Mouse (Mus musculus): ENCODE measurements around the gene Pou5f1.

The Pou5f1 gene

DNA sequence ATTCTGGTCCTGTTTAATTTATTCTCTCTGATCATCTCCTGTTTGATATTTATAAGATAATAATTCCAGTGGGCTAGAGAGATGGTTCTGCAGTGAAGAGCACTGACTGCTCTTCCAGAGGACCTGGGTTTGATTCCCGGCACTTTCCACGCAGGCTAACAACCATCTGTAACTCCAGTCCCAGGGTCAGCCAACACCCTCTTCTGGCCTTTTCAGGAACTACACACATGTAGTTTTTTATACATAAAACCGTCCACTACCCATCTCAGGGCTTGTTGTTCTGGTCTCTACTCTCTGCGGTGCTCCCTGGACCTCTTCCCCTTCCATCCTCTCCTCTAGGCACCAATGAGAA is 44.3 kb downstream of the Pou5f1 start:
- no peak for DNase-seq (ENCODE audit: low spot score in 2 of 2)

GRCm38 (mm10) chr17:35550871-35551270 is 45.1 kb downstream of the Pou5f1 start:
- DNase-seq (ENCODE audit: low spot score in 2 of 2) = no peak

DNA sequence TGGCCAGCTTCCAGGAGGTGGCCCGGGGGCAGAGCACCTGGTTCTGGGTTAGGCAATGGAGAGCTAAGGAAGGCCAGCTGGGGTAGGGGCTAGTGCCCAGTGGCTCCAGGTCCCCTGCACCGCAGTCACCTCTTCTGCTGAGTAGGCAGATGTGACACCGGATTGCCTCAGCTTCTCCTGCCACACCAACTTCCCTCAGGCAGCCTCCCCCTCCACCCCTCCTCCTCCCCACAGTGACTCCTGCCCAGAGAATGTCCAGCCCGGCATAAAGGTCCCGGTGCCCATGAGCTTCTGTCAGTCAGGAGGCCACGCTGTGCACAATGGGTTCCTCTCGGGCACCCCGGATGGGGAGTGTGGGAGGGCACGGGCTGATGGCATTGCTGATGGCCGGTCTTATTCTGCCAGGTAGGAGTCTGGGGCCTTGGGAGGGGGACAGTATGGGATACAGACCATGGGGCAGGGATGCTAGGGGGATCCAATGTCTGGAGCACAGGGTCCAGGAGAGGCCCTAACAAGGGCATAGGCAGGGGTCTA is 46.1 kb downstream of the Pou5f1 start, which contains the start of gene Cdsn:
TSS of gene Cdsn (plus strand) at position 248 of the 534 bp plus-strand sequence.
- DNase-seq (ENCODE audit: low spot score in 2 of 2) = no peak

DNA sequence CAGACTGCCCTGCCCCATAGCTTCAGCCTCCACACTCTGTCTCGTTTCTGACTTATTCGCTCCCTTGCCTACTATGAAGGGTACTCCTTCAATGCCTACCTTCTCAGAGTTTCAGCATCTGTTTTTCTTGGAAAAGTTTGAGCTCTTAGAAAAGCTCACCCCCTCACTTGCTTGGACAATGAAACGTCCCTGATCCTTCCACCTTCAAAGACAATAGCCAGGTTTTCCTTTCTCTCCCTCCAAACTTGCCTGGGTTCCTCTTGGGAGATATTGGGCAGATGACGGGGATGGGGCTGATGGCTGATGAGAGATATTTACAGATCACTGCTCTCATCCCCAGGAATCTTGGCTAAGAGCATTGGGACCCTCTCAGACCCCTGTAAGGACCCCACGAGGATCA is 48.5 kb downstream of the Pou5f1 start:
- no peak for DNase-seq (ENCODE audit: low spot score in 2 of 2)

DNA sequence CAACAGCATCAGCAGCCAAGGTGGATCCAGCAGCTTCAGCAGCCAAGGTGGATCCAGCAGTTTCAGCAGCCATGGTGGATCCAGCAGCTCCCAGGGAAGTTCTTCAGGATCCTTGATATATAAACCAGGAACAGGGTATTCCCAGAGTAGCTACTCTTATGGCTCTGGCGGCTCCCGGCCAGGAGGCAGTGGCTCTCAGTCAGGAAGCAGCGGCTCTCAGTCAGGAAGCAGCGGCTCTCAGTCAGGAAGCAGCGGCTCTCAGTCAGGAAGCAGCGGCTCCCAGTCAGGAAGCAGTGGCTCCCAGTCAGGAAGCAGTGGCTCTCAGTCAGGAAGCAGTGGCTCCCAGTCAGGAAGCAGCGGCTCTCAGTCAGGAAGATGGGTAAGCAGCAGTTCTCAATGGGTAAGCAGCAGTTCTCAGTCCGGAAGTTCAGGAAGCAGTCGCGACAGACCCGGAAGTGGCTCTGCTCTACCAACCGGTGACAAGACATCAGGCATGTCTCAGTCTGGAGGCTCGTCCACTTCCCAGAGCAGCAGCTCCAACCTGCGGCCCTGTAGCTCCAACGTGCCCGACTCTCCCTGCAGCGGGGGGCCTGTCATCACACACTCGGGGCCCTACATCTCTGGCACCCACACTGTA is 49.1 kb downstream of the Pou5f1 start:
- DNase-seq (ENCODE audit: low spot score in 2 of 2) = no peak

DNA sequence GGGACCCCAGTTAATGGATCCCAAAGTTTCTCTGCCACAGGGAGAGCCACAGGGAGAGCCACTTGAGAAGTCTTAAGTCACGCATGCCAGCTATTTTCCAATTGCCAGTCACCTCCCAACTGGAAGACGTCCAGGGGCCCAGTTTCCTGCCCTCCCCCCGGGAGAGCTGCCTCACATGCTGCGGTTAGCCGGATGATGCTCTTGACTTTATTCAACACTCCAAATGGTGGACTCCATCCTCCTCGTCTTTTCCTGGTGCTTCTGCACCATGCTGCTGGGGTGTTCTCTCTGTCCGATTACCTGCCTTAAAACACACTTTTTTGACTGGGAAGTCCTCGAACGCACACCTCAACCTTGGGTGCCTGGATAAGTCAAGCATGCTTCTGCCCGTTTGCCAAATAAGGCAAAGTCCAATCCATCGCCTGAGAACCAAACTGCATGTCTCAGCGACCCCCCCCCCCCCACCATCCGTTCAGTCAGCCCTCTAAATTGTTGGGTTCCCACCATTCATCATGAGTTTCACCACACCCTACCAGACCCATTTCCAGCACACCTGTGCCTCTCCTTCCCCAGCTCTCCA is 50.5 kb downstream of the Pou5f1 start:
- no peak for DNase-seq (ENCODE audit: low spot score in 2 of 2)

- DNase-seq (ENCODE audit: low spot score in 2 of 2) = no peak
Observed at GRCm38 (mm10) chr17:35556812-35557211, 51.0 kb downstream of the Pou5f1 start.

DNA sequence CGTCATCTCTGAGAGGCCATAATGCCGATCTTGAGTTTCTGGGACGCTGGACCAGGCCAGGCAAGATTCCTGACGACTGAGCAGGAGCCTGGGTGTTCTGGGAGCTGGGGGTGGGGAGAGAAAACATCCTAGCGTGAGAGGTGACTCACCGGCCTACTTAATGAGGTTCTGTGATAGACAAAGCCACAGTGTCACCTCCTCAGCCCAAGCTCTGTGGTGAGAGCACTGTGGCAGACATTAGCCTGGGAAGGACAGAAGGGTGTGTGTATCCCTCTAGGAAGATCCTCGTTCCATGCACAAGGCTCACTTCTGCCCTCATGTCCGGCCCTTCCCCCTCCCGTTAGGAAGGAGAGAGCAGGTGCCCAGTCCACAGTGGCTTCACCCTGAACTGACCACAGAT is 51.5 kb downstream of the Pou5f1 start:
- no peak for DNase-seq (ENCODE audit: low spot score in 2 of 2)

- DNase-seq (ENCODE audit: low spot score in 2 of 2) = no peak
Observed at GRCm38 (mm10) chr17:35558216-35558615, 52.4 kb downstream of the Pou5f1 start.

Measured in spleen, postnatal 36 days (tissue).